Mouse (Mus musculus): ENCODE measurements around the gene Zfp420.

DNA sequence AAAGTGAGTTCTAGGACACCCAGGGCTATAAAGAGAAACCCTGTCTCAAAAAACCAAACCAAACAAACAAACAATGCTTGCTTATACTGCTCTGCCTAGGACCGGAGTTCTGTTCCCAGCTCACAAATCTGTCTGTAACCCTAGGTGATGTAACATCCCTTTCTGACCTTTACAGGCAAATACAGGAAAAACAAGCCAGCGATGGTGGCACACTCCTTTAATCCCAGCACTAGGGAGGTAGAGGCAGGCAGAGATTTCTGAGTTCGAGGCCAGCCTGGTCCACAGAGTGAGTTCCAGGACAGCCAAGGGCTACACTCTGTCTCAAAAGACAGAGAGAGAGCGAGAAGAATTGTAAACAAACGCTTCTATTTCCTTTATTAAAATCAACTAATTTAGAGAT is 47.4 kb downstream of the Zfp420 start:
- TF ChIP-seq REST (IDR thresholded peaks at IDR 0.05; ENCODE audit: insufficient read depth, insufficient read length) = no peak
- TF ChIP-seq SRF (IDR thresholded peaks at IDR 0.05; ENCODE audit: control insufficient read depth, insufficient read length, low read depth) = no peak
- TF ChIP-seq E2F4 (IDR thresholded peaks at IDR 0.05; ENCODE audit: insufficient read depth) = no peak
- no peak for TF ChIP-seq MAX (IDR thresholded peaks at IDR 0.05; ENCODE audit: low read depth)
- TF ChIP-seq POLR2A (IDR thresholded peaks at IDR 0.05; ENCODE audit: insufficient read length, low read depth) = no peak
- no peak for TF ChIP-seq MYOD1 (IDR thresholded peaks at IDR 0.05; ENCODE audit: control insufficient read depth in 1 of 3, insufficient read length in 2 of 3, low read depth in 2 of 3)
- no peak for TF ChIP-seq CEBPB (IDR thresholded peaks at IDR 0.05; ENCODE audit: insufficient read depth, poor library complexity, severe bottlenecking)
- TF ChIP-seq MYOG (IDR thresholded peaks at IDR 0.05; ENCODE audit: control insufficient read depth in 1 of 3, insufficient read depth in 1 of 3, insufficient read length in 2 of 3, low read depth in 2 of 3) = no peak
- TF ChIP-seq TCF12 (IDR thresholded peaks at IDR 0.05; ENCODE audit: insufficient read depth, poor library complexity, severe bottlenecking) = no peak
